In the genomic region with DNA sequence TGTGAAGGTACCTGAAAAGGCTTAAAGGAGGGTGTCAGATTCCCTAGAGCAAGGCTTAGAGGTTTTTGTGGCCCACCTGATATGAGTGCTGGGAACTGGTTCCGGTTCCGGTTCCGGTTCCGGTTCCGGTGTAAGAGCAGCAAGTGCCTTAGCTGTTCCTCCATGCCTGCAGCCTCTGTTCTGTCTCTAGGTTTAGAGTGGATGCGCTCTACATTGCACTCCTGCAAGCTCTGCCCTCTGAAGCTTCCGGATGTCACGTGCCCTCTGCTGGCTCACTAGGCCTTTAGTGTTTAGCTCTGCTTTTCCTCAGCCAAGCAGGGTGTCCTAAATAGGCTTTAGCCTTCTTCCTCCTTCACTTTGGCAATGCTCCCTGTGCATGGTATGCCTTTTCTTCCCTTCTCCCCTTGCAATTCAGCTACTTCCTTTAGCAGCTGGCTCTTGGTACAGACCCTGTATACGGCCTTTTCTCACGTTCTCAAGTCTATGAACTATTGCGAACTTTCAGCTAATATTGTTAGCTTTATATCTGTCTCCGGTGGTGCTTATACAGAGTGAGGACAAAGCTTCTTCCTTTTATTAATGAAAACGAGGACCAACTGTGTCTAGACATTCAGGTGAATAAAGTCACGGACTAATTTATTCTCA, we compare ENCODE assay signal across 8 mouse cellular contexts. TPM values are rescaled to one million over a fixed set of nuclear protein-coding genes. Genes with fewer than 3 reads are reported as not detected.
A peak's percentile ranks its signal among the peaks of the same experiment; 100 is the strongest.
DNase-seq lines count a peak whose midpoint lies in the region; ATAC-seq and TF ChIP-seq lines count a peak whose summit lies in the region.

No protein-coding gene starts in this region.

- H3K4me2 ChIP-seq in lung, postnatal 0 days (replicated peaks; ENCODE audit: low read depth, low read length) = peak overlapping the region; percentile 81

- no peaks in the 10 kb centered on the region for H3K9me3 ChIP-seq in ES-E14 (ENCODE audit: control insufficient read depth, insufficient read depth, low read depth, low read length)
- H3K9me3 ChIP-seq in hindbrain, embryonic 10.5 days = no peaks in the 10 kb centered on the region
- H3K9me3 ChIP-seq in lung, postnatal 0 days (ENCODE audit: low read length) = no peaks in the 10 kb centered on the region

- H3K4me3 ChIP-seq in ES-E14 (ENCODE audit: insufficient read depth in 1 of 2, low read depth in 1 of 2, low read length in 2 of 2, poor library complexity in 1 of 2, severe bottlenecking in 1 of 2) = peak overlapping the region; percentile 54 to 70
- H3K4me3 ChIP-seq in cerebellum, adult 2 months (replicated peaks; ENCODE audit: insufficient read depth, low read depth, low read length) = peak overlapping the region; percentile 20
- peak overlapping the region; percentile 80 for H3K4me3 ChIP-seq in hindbrain, embryonic 10.5 days
- H3K4me3 ChIP-seq in lung, postnatal 0 days (ENCODE audit: low read depth, low read length) = peak overlapping the region; percentile 95

- peak; percentile 10; the same call in 1 of the 2 replicates for ATAC-seq in frontal cortex, adult (ENCODE audit: low TSS enrichment)
- no peak for ATAC-seq in lung, postnatal 0 days

- H3K27me3 ChIP-seq in cerebellum, adult 2 months (ENCODE audit: control insufficient read depth, insufficient read depth, low read length) = no peaks in the 10 kb centered on the region
- no peaks in the 10 kb centered on the region for H3K27me3 ChIP-seq in hindbrain, embryonic 10.5 days (ENCODE audit: insufficient read depth, poor library complexity, severe bottlenecking)
- no peaks in the 10 kb centered on the region for H3K27me3 ChIP-seq in lung, postnatal 0 days (replicated peaks; ENCODE audit: insufficient read depth, low read length)

- no peak for TF ChIP-seq CTCF in cerebellum, adult 2 months (IDR thresholded peaks at IDR 0.05; ENCODE audit: borderline replicate concordance, insufficient read depth, low read depth, low read length)
- TF ChIP-seq CTCF in lung, postnatal 0 days (IDR thresholded peaks at IDR 0.05) = peak; percentile 38; the same call in 1 of the 2 replicates

- DNase-seq in ES-E14 (ENCODE audit: low read depth, low spot score) = no peak
- DNase-seq in cerebellum, adult 2 months = peak; percentile 58 to 59
- DNase-seq in hindbrain, embryonic 10.5 days (ENCODE audit: low spot score) = peak; percentile 57
- DNase-seq in layer of hippocampus, postnatal 10 days (ENCODE audit: low spot score in 2 of 2) = peak; percentile 40 to 52
- peak; percentile 83 for DNase-seq in lung, postnatal 0 days (ENCODE audit: low spot score)
- DNase-seq in ovary, postnatal 14 days (ENCODE audit: low spot score) = peak; percentile 21
- peak; percentile 84 for DNase-seq in thymus, postnatal 14 days

- 21% methylated on average over 14 of the region's 14 CpGs for WGBS in cerebellum, adult 2 months
- 25% methylated on average over 14 of the region's 14 CpGs for WGBS in hindbrain, embryonic 10.5 days
- 12% methylated on average over 14 of the region's 14 CpGs for WGBS in lung, postnatal 0 days

- peak; percentile 43; the same call in 1 of the 2 replicates for TF ChIP-seq EP300 in lung, postnatal 0 days (IDR thresholded peaks at IDR 0.05)

- H3K4me1 ChIP-seq in ES-E14 (ENCODE audit: control insufficient read depth in 2 of 2, insufficient read depth in 2 of 2, low read length in 2 of 2, poor library complexity in 1 of 2) = 0 out of 4 replicates have a peak, but pooled peaks cover 0 to 3% of the 10 kb centered on the region in 2 experiments
- 0 out of 2 replicates have a peak, but pooled peaks cover 4% of the 10 kb centered on the region for H3K4me1 ChIP-seq in cerebellum, adult 2 months (ENCODE audit: control insufficient read depth, insufficient read depth, low read length)
- peaks cover 42% of the 10 kb centered on the region for H3K4me1 ChIP-seq in hindbrain, embryonic 10.5 days (replicated peaks)
- peaks cover 16% of the 10 kb centered on the region for H3K4me1 ChIP-seq in lung, postnatal 0 days (ENCODE audit: insufficient read depth, low read depth, low read length)

- H3K9ac ChIP-seq in ES-E14 (ENCODE audit: insufficient read depth, low read depth, low read length, poor library complexity, severe bottlenecking) = peak overlapping the region; percentile 16; the same call in 1 of the 2 replicates
- peak overlapping the region; percentile 23 for H3K9ac ChIP-seq in lung, postnatal 0 days (replicated peaks; ENCODE audit: low read depth)

- in situ Hi-C loops in ES-E14 (cut with MboI; ENCODE audit: low sequenced_read_pairs in 2 of 2, unreplicated experiment in 2 of 2) = no loop called here

- no peak overlapping the region; the same call in 1 of the 2 replicates for H3K27ac ChIP-seq in ES-E14 (ENCODE audit: insufficient read depth, low read depth, low read length, poor library complexity, severe bottlenecking)
- peak overlapping the region; percentile 17; the same call in 1 of the 2 replicates for H3K27ac ChIP-seq in cerebellum, adult 2 months (ENCODE audit: insufficient read depth, low read length)
- H3K27ac ChIP-seq in hindbrain, embryonic 10.5 days = peak overlapping the region; percentile 81
- peak overlapping the region; percentile 98 for H3K27ac ChIP-seq in lung, postnatal 0 days (ENCODE audit: low read length)

- no peaks in the 10 kb centered on the region for H3K36me3 ChIP-seq in ES-E14 (ENCODE audit: control insufficient read depth, insufficient read depth, low read length, poor library complexity, severe bottlenecking)
- peaks cover 15% of the 10 kb centered on the region for H3K36me3 ChIP-seq in hindbrain, embryonic 10.5 days
- no peaks in the 10 kb centered on the region for H3K36me3 ChIP-seq in lung, postnatal 0 days (ENCODE audit: insufficient read depth, low read length)

- TF ChIP-seq POLR2A in cerebellum, adult 2 months (IDR thresholded peaks at IDR 0.05; ENCODE audit: borderline replicate concordance, insufficient read depth, low read length) = peak; percentile 29; the same call in 1 of the 2 replicates

TF ChIP-seq in ES-E14, 5 proteins besides CTCF, POLR2A, EP300 and RAD21:
- TF ChIP-seq MAFK (IDR thresholded peaks at IDR 0.05; ENCODE audit: insufficient read depth, low read depth, low read length) = no peak

RNA-seq across cellular contexts. Expression of gene Pi4k2a, which starts 1.0 kb away (rescaled TPM):
- total RNA-seq in ES-E14 (2012; rRNA removed) = 23.2 and 23.4 TPM in 2 replicates
- polyA plus RNA-seq in cerebellum, adult 2 months (2012; rRNA removed) = 78.6 and 81.0 TPM in 2 replicates
- 28.2 TPM in 2 replicates for polyA plus RNA-seq in hindbrain, embryonic 10.5 days (2016; fragmentation: Nextera tagmentation; extraction: Ambion mirVana)
- 10 to 100 TPM; 47.4 to 48.7 TPM for total RNA-seq in layer of hippocampus, postnatal 10 days (2021)
- polyA plus RNA-seq in lung, postnatal 0 days (2015; fragmentation: Nextera tagmentation; extraction: Ambion mirVana) = 24.2 and 24.6 TPM in 2 replicates

RNA-seq across cellular contexts. Expression of gene Morn4, which starts 3.1 kb away (rescaled TPM):
- total RNA-seq in ES-E14 (2012; rRNA removed) = 2.9 and 3.1 TPM in 2 replicates
- polyA plus RNA-seq in cerebellum, adult 2 months (2012; rRNA removed) = 43.4 and 44.6 TPM in 2 replicates
- 52.6 and 73.6 TPM in 2 replicates for polyA plus RNA-seq in hindbrain, embryonic 10.5 days (2016; fragmentation: Nextera tagmentation; extraction: Ambion mirVana)
- total RNA-seq in layer of hippocampus, postnatal 10 days (2021) = 10 to 100 TPM; 63.7 to 68.2 TPM
- polyA plus RNA-seq in lung, postnatal 0 days (2015; fragmentation: Nextera tagmentation; extraction: Ambion mirVana) = 5.5 and 5.8 TPM in 2 replicates

RNA-seq across cellular contexts. Expression of gene 4933411K16Rik, which starts 37.2 kb away (rescaled TPM):
- total RNA-seq in ES-E14 (2012; rRNA removed) = 0.62 and 0.69 TPM in 2 replicates
- 0.32 and 0.41 TPM in 2 replicates for polyA plus RNA-seq in cerebellum, adult 2 months (2012; rRNA removed)
- polyA plus RNA-seq in hindbrain, embryonic 10.5 days (2016; fragmentation: Nextera tagmentation; extraction: Ambion mirVana) = not detected in 2 replicates
- 1 to 10 TPM in 1 of 2 experiments, under 1 TPM in 1; 0.71 to 1.4 TPM for total RNA-seq in layer of hippocampus, postnatal 10 days (2021)
- 0.10 and 0.14 TPM in 2 replicates for polyA plus RNA-seq in lung, postnatal 0 days (2015; fragmentation: Nextera tagmentation; extraction: Ambion mirVana)

RNA-seq across cellular contexts. Expression of gene Avpi1, which starts 39.6 kb away (rescaled TPM):
- 98.8 and 99.2 TPM in 2 replicates for total RNA-seq in ES-E14 (2012; rRNA removed)
- polyA plus RNA-seq in cerebellum, adult 2 months (2012; rRNA removed) = 26.9 and 28.8 TPM in 2 replicates
- polyA plus RNA-seq in hindbrain, embryonic 10.5 days (2016; fragmentation: Nextera tagmentation; extraction: Ambion mirVana) = 17.5 and 19.0 TPM in 2 replicates
- total RNA-seq in layer of hippocampus, postnatal 10 days (2021) = 10 to 100 TPM; 15.8 to 18.0 TPM
- polyA plus RNA-seq in lung, postnatal 0 days (2015; fragmentation: Nextera tagmentation; extraction: Ambion mirVana) = 114 and 135 TPM in 2 replicates

RNA-seq across cellular contexts. Expression of gene Hoga1, which starts 43.8 kb away (rescaled TPM):
- 0.89 and 1.6 TPM in 2 replicates for total RNA-seq in ES-E14 (2012; rRNA removed)
- polyA plus RNA-seq in cerebellum, adult 2 months (2012; rRNA removed) = 2.2 and 2.4 TPM in 2 replicates
- polyA plus RNA-seq in hindbrain, embryonic 10.5 days (2016; fragmentation: Nextera tagmentation; extraction: Ambion mirVana) = 1.3 and 1.9 TPM in 2 replicates
- total RNA-seq in layer of hippocampus, postnatal 10 days (2021) = 1 to 10 TPM; 9.1 to 9.3 TPM
- 4.9 and 6.4 TPM in 2 replicates for polyA plus RNA-seq in lung, postnatal 0 days (2015; fragmentation: Nextera tagmentation; extraction: Ambion mirVana)

Comparison
In these comparisons a context has a peak if more than half of its experiments do, and no peak if none do; other contexts are left out.
1. H3K4me3 ChIP-seq: peak in every context shown above with its lines; median percentile 95 in lung, postnatal 0 days; 80 in hindbrain, embryonic 10.5 days; 62 in ES-E14; 20 in cerebellum, adult 2 months.